Mouse (Mus musculus) brain, embryonic 14.5 days (tissue): ENCODE data around the gene Gmeb1.

ENCODE experiments used
- CTCF ChIP-seq: fragments of 200-500 bp; IDR thresholded peaks from 2 replicates; pipeline ENCODE4 v1.5.1; 2012; ENCODE audit warnings: inconsistent platforms, mild to moderate bottlenecking, moderate library complexity, borderline replicate concordance; ENCODE audit not compliant: insufficient read depth, insufficient read length; ENCODE audit errors: extremely low read depth
- POLR2A ChIP-seq: fragments of 200-500 bp; IDR thresholded peaks from 2 replicates; pipeline ENCODE4 v1.6.1; 2012; ENCODE audit warnings: mild to moderate bottlenecking, inconsistent platforms, borderline replicate concordance; ENCODE audit not compliant: poor library complexity, insufficient read depth, insufficient read length, severe bottlenecking; ENCODE audit errors: extremely low read depth

DNA sequence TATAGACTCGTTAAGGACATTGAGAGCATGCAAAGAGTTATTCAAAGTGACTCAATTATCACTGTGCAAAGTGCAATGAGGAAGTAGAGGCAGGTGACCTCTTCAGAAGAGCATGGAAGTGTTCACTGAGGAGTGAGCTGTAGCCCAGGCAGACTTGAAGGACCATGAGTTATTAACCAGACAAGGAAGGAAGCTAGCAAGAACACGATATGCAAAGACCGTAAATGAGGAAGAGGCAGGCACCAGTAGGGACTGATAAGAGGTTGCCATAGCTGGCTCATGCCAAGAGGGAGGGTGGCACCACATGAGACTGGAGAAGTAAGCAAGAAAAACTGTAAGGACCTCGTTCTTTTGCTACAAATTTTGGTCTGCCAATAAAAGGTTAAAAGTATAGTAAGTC is 46.6 kb downstream of the Gmeb1 start:
- TF ChIP-seq POLR2A: no peak
- no peak for TF ChIP-seq CTCF
